Mouse (Mus musculus) layer of hippocampus, postnatal 14 days (tissue): ENCODE measurements around the gene Cep41. TPM values are rescaled to one million over a fixed set of nuclear protein-coding genes. Genes with fewer than 3 reads are reported as not detected.

Experiments
- microRNA-seq, 2 experiments: library from miRNA; unstranded; fragments of <30 nt; microRNA quantifications; one replicate each; pipeline ENCODE4 v1.2.0; 2021
- total RNA-seq, 2 experiments: library from RNA; stranded (reverse); gene quantifications; 2 replicates each; pipeline ENCODE4 v1.2.3; 2021

The Cep41 gene
- total RNA-seq, 2 experiments from 2014 or later: 4.9 to 6.7 TPM

Small RNA genes within 50 kb of the gene (microRNA-seq; reads per million reads assigned to microRNA genes)
- gene Mir335: 1,389 to 2,478 reads per million in 2 experiments

Other genes starting within 250 kb of the Cep41 start
- gene Tmem209, start 184.0 kb downstream of the Cep41 start, total RNA-seq: 10 to 100 TPM; 17.3 to 18.0 TPM
- gene Ssmem1, start 183.9 kb downstream of the Cep41 start, total RNA-seq: under 1 TPM; 0.81 TPM
- 1 to 10 TPM; 1.2 to 2.0 TPM for gene Cpa2, start 152.2 kb downstream of the Cep41 start, total RNA-seq
- gene Cpa4, start 125.4 kb downstream of the Cep41 start, total RNA-seq: not detected
- gene Cpa5, start 82.7 kb downstream of the Cep41 start, total RNA-seq: not detected
- gene Cpa1, start 54.5 kb downstream of the Cep41 start, total RNA-seq: not detected
- 10 to 100 TPM; 72.8 to 77.3 TPM for gene Mest, start 29.8 kb upstream of the Cep41 start, total RNA-seq
- 10 to 100 TPM; 61.6 to 68.4 TPM for gene Copg2, start 203.0 kb upstream of the Cep41 start, total RNA-seq
- gene Tsga13, start 221.8 kb upstream of the Cep41 start, total RNA-seq: under 1 TPM in 1 of 2 experiments, not detected in 1; 0.58 TPM